In the genomic region with DNA sequence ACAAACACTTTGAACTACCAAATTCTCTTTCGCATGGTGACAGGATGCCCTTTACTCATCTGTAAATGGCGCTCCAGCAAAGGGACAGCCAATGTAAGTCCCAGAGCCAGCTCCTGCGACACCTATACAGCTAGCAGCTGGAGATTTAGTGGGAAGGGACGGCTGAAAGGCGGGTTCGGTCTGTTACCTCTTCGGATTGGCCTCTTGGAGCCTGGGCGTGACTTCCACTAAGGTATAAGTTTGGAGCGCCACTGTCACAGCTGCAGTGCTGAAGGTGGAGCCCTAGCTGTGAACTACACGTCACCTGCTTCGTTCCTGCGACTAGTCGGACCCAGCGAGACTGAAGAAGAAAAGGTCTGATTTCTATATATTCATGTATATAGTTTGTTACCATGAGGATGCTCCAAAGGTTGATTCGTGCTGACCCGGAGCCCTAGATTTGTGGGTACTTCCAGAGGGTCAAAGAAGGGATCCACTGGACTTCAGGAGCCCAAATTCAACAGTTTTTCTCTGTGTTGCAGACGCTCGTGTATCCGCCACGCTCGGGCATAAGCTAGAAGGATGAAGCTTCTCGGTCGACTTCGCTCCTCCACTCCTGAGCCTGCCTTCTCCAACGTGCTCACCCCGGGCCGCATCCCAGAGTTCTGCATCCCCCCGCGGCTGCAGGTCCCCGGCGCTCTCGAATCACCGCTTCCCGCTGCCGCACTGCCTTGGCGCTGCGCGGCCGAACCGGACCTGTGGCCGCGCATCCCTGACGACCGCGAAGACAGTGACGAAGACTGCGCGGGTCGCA, we compare ENCODE assay signal across 8 mouse cellular contexts. TPM values are rescaled to one million over a fixed set of nuclear protein-coding genes. Genes with fewer than 3 reads are reported as not detected.
DNase-seq lines count a peak whose midpoint lies in the region; ATAC-seq and TF ChIP-seq lines count a peak whose summit lies in the region.

TSS of gene C2cd4b (plus strand) at position 275 of the 793 bp plus-strand sequence.

- intact Hi-C loops in heart, postnatal 14 days (cut with DNase I) = loop anchor here (2.0 to 5.0 kb wide), 3 partner anchors 41 to 213 kb away; no protein-coding TSS in a partner anchor

- ATAC-seq in CD4-positive, CD25-positive, alpha-beta regulatory T cell, adult 4 months = peak; percentile 80
- peak; percentile 55; the same call in 1 of the 2 replicates for ATAC-seq in liver, postnatal 0 days
- ATAC-seq in erythroblast, adult 5-6 weeks (replicated peaks; ENCODE audit: low FRiP score, poor library complexity, severe bottlenecking) = no peak

- no peak for TF ChIP-seq CTCF in liver, postnatal 0 days (IDR thresholded peaks at IDR 0.05; ENCODE audit: low read depth)

- H3K4me2 ChIP-seq in liver, postnatal 0 days (ENCODE audit: low read depth, low read length) = peak within 1 kb of the TSS; percentile 74

- peak within 1 kb of the TSS; percentile 81 for H3K27ac ChIP-seq in forebrain, embryonic 10.5 days
- H3K27ac ChIP-seq in liver, postnatal 0 days (ENCODE audit: low read depth) = no peak within 1 kb of the TSS

- DNase-seq in adrenal gland, postnatal 36 days = peak; percentile 37 to 58
- DNase-seq in forebrain, embryonic 10.5 days (ENCODE audit: extremely low spot score, low spot score) = peak; percentile 34
- peak; percentile 46 to 54 for DNase-seq in heart, postnatal 14 days
- peak; percentile 28 to 46 for DNase-seq in kidney, postnatal 36 days
- DNase-seq in liver, postnatal 0 days = peak; percentile 25
- DNase-seq in retina, postnatal 1 day = peak; percentile 80

- peak within 1 kb of the TSS; percentile 68 for H3K4me3 ChIP-seq in forebrain, embryonic 10.5 days
- H3K4me3 ChIP-seq in liver, postnatal 0 days (ENCODE audit: low read depth, low read length) = peak within 1 kb of the TSS; percentile 46

- H3K4me1 ChIP-seq in forebrain, embryonic 10.5 days = peaks cover 19% of the 10 kb centered on the region
- H3K4me1 ChIP-seq in liver, postnatal 0 days (ENCODE audit: insufficient read depth) = peaks cover 9% of the 10 kb centered on the region; the same call in 1 of the 2 replicates

- H3K27me3 ChIP-seq in forebrain, embryonic 10.5 days (ENCODE audit: poor library complexity, severe bottlenecking) = peaks cover 54% of the 10 kb centered on the region
- peaks cover 37% of the 10 kb centered on the region for H3K27me3 ChIP-seq in liver, postnatal 0 days (ENCODE audit: insufficient read depth, low read length)

- 1% methylated on average over 49 of the region's 49 CpGs for WGBS in forebrain, embryonic 10.5 days
- WGBS in liver, postnatal 0 days (ENCODE audit: insufficient replicate concordance) = 3% methylated on average over 46 of the region's 49 CpGs

- H3K9me3 ChIP-seq in forebrain, embryonic 10.5 days = peaks cover 6% of the 10 kb centered on the region; the same call in 1 of the 2 replicates
- H3K9me3 ChIP-seq in liver, postnatal 0 days (ENCODE audit: low read length) = peaks cover 4% of the 10 kb centered on the region

- TF ChIP-seq EP300 in liver, postnatal 0 days (IDR thresholded peaks at IDR 0.05; ENCODE audit: low read depth) = no peak

- H3K36me3 ChIP-seq in forebrain, embryonic 10.5 days (replicated peaks) = no peaks in the 10 kb centered on the region
- H3K36me3 ChIP-seq in liver, postnatal 0 days (replicated peaks; ENCODE audit: insufficient read depth, low read length) = no peaks in the 10 kb centered on the region

- H3K9ac ChIP-seq in liver, postnatal 0 days (replicated peaks) = no peak within 1 kb of the TSS

RNA-seq across cellular contexts. Expression of gene C2cd4b, which starts in this region (rescaled TPM):
- not detected for polyA plus RNA-seq in CD4-positive, CD25-positive, alpha-beta regulatory T cell, adult 4 months (2017; shearing (Covaris generic))
- 1 to 10 TPM; 1.1 to 2.0 TPM for total RNA-seq in adrenal gland, postnatal 36 days (2021)
- not detected in 2 replicates for polyA plus RNA-seq in forebrain, embryonic 10.5 days (2016; fragmentation: Nextera tagmentation; extraction: Ambion mirVana)
- total RNA-seq in heart, postnatal 14 days (2021) = 1 to 10 TPM; 1.0 to 1.2 TPM
- not detected in 2 replicates for polyA plus RNA-seq in liver, postnatal 0 days (2015; fragmentation: Nextera tagmentation; extraction: Ambion mirVana)
- total RNA-seq in erythroblast, adult 5-6 weeks (2015; ENCODE audit: low replicate concordance) = not detected in 2 replicates
- total RNA-seq in erythroblast, adult 5-6 weeks (2017; ENCODE audit: low replicate concordance) = not detected in 2 replicates

Comparison
In these comparisons a context has a peak if more than half of its experiments do, and no peak if none do; other contexts are left out.
1. Peak in ATAC-seq in CD4-positive, CD25-positive, alpha-beta regulatory T cell, adult 4 months; RNA of the gene not detected or under 1 TPM.
2. Peak in DNase-seq, H3K4me3 ChIP-seq and H3K27ac ChIP-seq in forebrain, embryonic 10.5 days; RNA of the gene not detected or under 1 TPM.
3. Peak in DNase-seq, ATAC-seq, H3K4me3 ChIP-seq and H3K4me2 ChIP-seq in liver, postnatal 0 days; RNA of the gene not detected or under 1 TPM.
4. DNase-seq: peak in every context shown above with its lines; median percentile 80 in retina, postnatal 1 day; 50 in heart, postnatal 14 days; 48 in adrenal gland, postnatal 36 days; 37 in kidney, postnatal 36 days; 34 in forebrain, embryonic 10.5 days; 25 in liver, postnatal 0 days.